Mouse (Mus musculus) cerebral cortex, adult 2 months (tissue): ENCODE data around the gene Gpr108.

Source experiments
- WGBS: fragments of 180-500 bp; shearing (Covaris S2); methylation state at CpG from one replicate; pipeline ENCODE4 v1.1.7; 2018; 5-methylcytosine and 5-hydroxymethylcytosine counted together

Gpr108 gene

DNA sequence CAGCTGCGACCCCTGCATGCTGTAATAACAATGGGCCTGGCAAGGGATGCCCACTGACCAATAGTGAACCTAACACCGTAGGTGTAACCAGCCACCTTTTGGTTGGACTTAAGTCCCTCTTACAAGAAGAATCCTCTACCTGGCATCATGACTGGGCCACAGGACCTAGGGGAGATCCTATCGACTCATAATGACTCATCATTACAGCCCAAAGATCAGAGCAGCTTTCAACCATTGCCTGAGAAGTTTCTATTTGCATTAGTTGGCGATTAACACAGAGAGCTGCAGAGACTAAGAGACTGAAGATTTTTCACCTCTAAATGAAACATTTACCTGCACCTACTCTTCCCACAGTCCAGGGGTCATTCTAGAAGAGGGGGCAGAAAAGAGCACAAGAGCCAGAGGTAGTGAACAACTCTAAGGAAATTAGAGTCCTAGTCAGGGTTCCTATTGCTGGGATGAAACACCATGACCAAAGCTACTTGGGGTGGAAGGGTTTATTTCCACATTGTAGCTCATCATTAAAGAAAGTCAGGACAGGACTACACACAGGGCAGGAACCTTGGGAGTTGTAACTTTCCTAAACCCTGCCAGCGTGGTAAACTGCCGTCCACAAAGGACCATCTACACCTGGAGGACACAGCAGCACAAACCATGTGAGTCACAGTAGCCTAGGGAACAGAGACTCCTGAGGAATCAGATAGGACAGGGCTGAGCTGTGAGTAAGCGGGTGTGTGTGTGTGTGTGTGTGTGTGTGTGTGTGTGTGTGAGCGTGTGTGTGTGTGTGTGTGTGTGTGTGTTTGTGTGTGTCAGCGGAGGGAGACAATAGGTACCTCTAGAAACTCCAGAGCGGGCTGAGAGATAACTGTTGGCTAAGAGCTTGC, 46.2 kb downstream of the Gpr108 start:
- 89% methylated on average over 10 of the region's 10 CpGs for WGBS

DNA sequence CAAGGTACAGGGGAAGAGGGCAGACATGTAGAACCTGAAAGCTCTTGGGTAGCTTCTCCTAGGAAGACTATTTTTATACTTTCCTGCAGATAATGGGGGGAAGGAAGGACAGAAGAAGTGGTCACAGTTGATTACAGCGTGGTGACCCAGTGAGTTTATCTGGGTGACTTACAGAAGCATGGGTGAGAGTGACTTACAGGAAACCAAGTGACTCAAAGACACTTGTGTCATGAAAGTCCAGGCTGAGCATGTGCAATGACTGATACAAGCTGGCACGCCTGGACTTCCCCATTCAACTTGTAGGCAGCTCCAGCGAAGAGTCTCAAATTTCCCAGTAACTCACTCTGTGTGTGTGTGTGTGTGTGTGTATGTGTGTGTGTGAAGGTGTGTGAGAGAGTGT, 50.0 kb downstream of the Gpr108 start:
- 81% methylated on average over 3 of the region's 3 CpGs for WGBS

DNA sequence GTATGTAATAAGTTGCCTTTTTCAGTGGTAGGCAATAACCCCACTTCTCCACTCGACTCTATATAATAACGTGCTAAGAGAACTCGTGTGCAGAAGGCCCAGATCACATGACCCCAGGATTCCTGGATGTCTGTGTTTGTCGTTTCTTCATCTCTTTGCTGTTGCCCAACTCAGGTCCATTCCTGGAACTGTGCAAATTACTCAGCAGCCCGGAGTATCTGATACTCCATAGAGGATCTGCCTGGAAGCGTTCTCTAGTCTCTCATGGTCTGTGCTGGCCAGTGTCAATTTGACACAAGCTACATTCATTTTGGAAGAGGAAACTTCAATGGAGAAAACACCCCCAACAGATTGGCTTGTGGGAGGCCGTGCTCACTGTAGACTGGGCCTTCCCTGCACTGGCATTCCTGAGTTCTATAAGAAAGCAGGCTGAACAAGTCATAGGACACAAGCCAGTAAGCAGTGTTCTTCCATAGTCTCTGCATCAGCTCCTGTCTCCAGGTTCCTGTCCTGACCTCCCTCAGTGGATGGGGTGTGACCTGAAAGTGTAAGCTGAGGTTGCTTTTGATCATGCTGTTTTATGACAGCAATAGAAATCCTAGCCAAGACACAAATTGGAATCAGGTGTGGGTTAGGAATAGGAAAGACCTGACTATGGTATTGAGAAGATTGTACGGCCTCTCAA, 52.8 kb downstream of the Gpr108 start:
- WGBS, result 90% methylated on average over 8 of the region's 8 CpGs

DNA sequence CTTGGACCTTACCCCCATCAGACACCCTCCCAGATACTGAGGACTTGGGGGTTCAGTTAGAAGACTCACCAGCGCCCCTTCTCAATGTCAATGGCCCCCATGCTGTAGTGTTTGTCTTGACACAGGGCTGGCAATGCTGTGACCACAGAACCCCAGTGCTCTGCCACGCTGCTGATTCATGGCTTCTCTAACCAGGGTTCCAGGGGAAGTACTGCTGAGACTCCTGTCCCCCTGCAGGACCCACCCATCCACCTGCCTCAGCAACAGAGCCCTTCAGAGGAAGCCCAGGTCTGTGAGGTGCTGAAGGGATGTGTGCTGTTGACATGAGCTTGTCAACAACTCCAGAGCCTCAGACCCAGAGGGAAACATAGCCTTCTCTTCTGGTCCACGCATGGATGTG, 53.5 kb downstream of the Gpr108 start:
- WGBS, result 81% methylated on average over 3 of the region's 3 CpGs

DNA sequence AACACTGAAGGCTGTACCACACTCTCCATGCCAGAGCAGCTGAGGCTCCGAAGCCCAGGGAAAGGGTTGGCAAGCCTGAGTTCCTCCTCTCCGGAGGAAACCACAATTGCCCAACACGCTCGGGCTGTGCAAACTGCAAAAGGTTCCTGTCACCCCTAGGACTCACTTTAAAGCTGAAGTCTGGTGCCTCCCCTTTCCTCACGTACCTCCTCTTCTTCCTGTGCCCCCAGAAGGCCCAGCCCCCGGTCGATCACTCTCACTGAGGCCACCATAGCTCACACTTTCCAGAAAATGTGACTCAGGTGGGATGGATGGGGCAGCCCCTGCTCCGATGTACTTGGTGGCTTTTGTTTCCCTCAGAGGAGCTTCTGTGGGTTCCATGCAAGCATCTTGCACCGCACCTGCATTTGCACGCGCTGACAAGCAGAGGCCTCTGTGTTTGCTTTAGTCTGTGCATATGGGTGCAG, 54.2 kb downstream of the Gpr108 start, which contains the start of gene Tnfsf14:
TSS of gene Tnfsf14 (minus strand) at position 137 of the 467 bp plus-strand sequence.
- WGBS, result 77% methylated on average over 11 of the region's 11 CpGs

DNA sequence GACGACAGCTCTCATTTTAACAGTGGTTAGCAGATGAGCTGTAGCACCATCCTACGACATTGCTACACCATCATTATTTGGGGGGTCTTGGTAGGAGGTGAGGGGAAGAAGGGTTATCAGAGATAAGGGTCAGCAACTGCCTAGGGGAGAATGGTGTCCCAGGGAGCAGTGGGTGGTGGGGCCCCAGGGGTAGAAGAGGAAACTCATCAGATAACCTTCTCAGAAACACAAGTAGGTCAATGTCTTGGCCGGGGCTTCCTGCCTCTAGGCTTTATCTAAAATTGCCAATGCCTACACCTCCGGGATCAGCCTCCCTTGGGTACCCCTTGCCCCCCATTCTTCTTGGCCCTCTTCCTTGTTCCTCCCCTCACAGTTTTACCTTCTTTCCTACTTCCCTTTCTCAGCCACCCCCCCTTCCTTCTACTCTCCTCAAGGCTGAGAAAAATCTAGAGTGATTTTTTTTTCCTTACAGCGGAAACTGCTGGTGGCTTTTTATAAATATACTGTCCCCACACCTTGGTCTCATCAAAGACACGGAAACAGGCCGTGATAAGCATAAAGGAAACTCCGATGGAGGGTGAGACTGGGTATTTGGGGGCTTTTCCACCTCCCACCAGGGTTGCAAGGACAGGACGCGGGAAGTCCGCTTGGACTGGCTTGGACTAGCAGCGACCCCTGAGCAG, 59.6 kb downstream of the Gpr108 start:
- 81% methylated on average over 12 of the region's 12 CpGs for WGBS

DNA sequence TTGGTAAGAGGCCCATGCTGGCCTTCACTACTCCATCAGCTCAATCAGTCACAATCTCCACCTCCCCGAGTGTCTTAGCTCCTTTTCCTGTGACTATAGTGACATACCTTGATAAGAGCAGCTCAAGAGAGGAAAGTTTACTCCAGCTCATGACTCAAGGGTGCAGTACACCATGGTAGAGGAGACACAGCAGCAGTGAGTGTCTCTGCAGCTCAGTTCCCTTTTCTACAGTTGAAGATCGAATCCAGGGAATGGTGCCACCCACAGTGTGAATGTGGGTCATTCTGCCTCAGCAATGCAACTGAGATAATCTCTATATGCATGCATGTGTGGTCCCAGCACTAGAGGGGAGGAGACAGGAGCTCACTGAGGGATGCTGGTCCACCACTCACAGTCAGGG, 62.6 kb downstream of the Gpr108 start:
- 77% methylated on average over 2 of the region's 2 CpGs for WGBS
